Mouse (Mus musculus) liver, adult 2 months (tissue): ENCODE results near the gene Rcbtb2. TPM values are rescaled to one million over a fixed set of nuclear protein-coding genes. Genes with fewer than 3 reads are reported as not detected.

Source experiments
- DNase-seq: peaks from one replicate; pipeline ENCODE4 v3.0.0-alpha.2; 2011; ENCODE audit warnings: low read depth, low spot score; ENCODE audit errors: extremely low read depth
- H3K27ac ChIP-seq: fragments of 200-500 bp; replicated peaks from 2 replicates; pipeline ENCODE4 v1.5.1; 2012; ENCODE audit warnings: low read depth, mild to moderate bottlenecking, control low read depth, inconsistent platforms, low read length; ENCODE audit not compliant: insufficient read depth
- H3K27me3 ChIP-seq: fragments of 200-500 bp; 2 replicates; pipeline ENCODE4 v1.6.1; 2012; ENCODE audit warnings: mild to moderate bottlenecking, moderate library complexity, low read length, inconsistent platforms; ENCODE audit not compliant: control insufficient read depth, insufficient read depth
- H3K36me3 ChIP-seq: fragments of 200-500 bp; 2 replicates; pipeline ENCODE4 v1.6.1; 2012; ENCODE audit warnings: low read length, inconsistent platforms; ENCODE audit not compliant: control insufficient read depth, insufficient read depth
- H3K4me1 ChIP-seq: fragments of 200-500 bp; 2 replicates; pipeline ENCODE4 v1.6.1; 2011; ENCODE audit warnings: low read length; ENCODE audit not compliant: control insufficient read depth, insufficient read depth
- H3K4me3 ChIP-seq: fragments of 200-500 bp; 2 replicates; pipeline ENCODE4 v1.5.1; 2011; ENCODE audit warnings: low read depth, mild to moderate bottlenecking, control low read depth, low read length, moderate library complexity; ENCODE audit not compliant: insufficient read depth
- H3K79me2 ChIP-seq: fragments of 200-500 bp; 2 replicates; pipeline ENCODE4 v1.6.1; 2012; ENCODE audit warnings: inconsistent platforms, mild to moderate bottlenecking, low read length, moderate library complexity; ENCODE audit not compliant: control insufficient read depth, insufficient read depth
- H3K9ac ChIP-seq: fragments of 200-500 bp; 2 replicates; pipeline ENCODE4 v1.6.1; 2012; ENCODE audit warnings: low read depth, mild to moderate bottlenecking, control low read depth, inconsistent platforms, low read length
- CTCF ChIP-seq: fragments of 200-500 bp; IDR thresholded peaks from 2 replicates; pipeline ENCODE4 v1.5.1; 2011; ENCODE audit warnings: low read depth, low read length, control low read depth
- POLR2A ChIP-seq: fragments of 200-500 bp; IDR thresholded peaks from 2 replicates; pipeline ENCODE4 v1.6.1; 2011; ENCODE audit warnings: low read length, control low read depth; ENCODE audit not compliant: insufficient read depth; ENCODE audit errors: extremely low read depth
- WGBS: fragments of 180-500 bp; shearing (Covaris S2); methylation state at CpG from one replicate; pipeline ENCODE4 v1.1.7; 2018; 5-methylcytosine and 5-hydroxymethylcytosine counted together
- polyA plus RNA-seq: library from polyadenylated mRNA; depleted of rRNA; stranded (reverse); fragments of >200 nt; gene quantifications from 2 replicates; pipeline ENCODE4 v1.2.3, GENCODE M21; 2012
- total RNA-seq: library from RNA; depleted of rRNA; stranded (reverse); fragments of >200 nt; gene quantifications from 2 replicates; pipeline ENCODE4 v1.2.3, GENCODE M21; 2014

Rcbtb2 gene
- total and polyA plus RNA-seq, 2 experiments, result 26.0 to 32.6 TPM

DNA sequence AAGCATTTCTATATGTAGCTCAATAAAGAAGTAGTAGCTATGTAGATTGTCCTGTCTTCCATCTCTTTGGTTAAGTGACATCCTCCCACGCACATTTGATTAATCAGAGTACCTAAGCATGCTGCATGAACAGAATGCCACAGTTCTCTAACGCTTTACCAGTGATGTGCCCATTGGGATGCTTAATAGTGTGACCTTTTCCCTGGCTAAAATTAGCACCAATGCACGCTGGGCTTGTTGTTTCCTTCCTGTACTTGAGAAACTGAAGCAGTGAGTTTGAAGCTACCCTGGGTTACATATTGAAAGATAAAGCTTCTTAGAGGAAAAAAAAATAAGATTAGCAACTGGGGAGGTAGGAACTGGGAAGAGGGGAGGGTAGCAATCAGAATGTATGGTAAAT lies 81.2 kb downstream of the Rcbtb2 start:
- TF ChIP-seq CTCF (no peak), POLR2A (no peak)
- Histone ChIP-seq H3K36me3 (peaks cover 2% of the 10 kb centered on the region; the same call in 1 of the 2 replicates), H3K4me3 (no peak overlapping the region), H3K79me2 (no peaks in the 10 kb centered on the region), H3K27me3 (no peaks in the 10 kb centered on the region), H3K27ac (no peak overlapping the region), H3K9ac (no peak overlapping the region), H3K4me1 (no peaks in the 10 kb centered on the region; the same call in 1 of the 2 replicates)
- DNase-seq, result no peak
- WGBS, result 77% methylated on average over 3 of the region's 3 CpGs

DNA sequence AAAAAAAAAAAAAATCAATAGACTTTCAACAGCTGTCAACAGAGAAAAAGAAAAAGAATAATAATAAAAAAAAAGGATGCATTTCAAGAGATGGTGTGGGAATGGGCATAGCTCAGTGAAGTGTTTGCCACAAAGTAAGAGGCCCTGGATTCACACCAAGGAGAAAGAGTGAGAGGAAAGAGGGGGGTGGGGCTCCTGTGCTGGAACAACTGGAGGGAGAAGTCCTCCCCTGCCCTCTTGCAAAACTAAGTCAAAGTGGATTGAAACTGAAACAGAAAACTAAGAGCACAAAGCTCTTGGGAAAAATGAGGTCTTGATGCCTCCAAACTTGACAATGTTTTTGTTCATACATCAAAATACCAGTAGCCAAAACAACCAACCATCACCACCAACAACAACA lies 86.4 kb downstream of the Rcbtb2 start:
- Histone ChIP-seq H3K36me3 (peaks cover 1% of the 10 kb centered on the region), H3K27ac (peak overlapping the region; percentile 54), H3K9ac (no peak overlapping the region), H3K4me3 (no peak overlapping the region), H3K79me2 (no peaks in the 10 kb centered on the region), H3K27me3 (no peaks in the 10 kb centered on the region), H3K4me1 (peaks cover 13% of the 10 kb centered on the region)
- TF ChIP-seq CTCF (no peak), POLR2A (no peak)
- peak; percentile 88 for DNase-seq

- H3K4me1 ChIP-seq, result peaks cover 13% of the 10 kb centered on the region
- H3K9ac ChIP-seq, result no peak overlapping the region
- H3K36me3 ChIP-seq, result peaks cover under 1% of the 10 kb centered on the region
- no peak overlapping the region for H3K4me3 ChIP-seq
- no peak for TF ChIP-seq CTCF
- TF ChIP-seq POLR2A, result no peak
- peak; percentile 78 for DNase-seq
- H3K27ac ChIP-seq, result peak overlapping the region; percentile 31; the same call in 1 of the 2 replicates
- no peaks in the 10 kb centered on the region for H3K79me2 ChIP-seq
- no peaks in the 10 kb centered on the region for H3K27me3 ChIP-seq
- 71% methylated on average over 8 of the region's 8 CpGs for WGBS
Measured at GRCm38 (mm10) chr14:73210196-73210595, 87.4 kb downstream of the Rcbtb2 start.

DNA sequence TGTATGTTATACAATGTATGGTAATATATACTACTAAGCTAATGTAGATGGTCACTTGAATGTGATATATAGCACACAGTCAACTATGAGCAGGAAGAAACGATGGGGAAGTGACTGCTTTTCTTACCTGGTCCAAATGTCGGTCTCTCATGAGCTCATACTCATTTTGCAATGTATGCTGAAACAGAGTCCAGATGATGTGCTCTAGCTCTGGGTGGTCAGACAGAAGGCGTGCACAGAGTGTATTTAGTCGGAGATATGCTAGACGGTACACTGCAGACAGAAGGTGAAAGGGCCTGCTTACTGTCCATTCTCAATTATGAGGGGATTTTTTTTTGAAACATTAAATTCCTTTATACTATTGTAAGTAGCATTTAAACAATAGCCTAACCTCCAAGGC lies 88.6 kb downstream of the Rcbtb2 start:
- Histone ChIP-seq H3K27ac (peak overlapping the region; percentile 85), H3K9ac (no peak overlapping the region), H3K27me3 (no peaks in the 10 kb centered on the region), H3K36me3 (peaks cover 4% of the 10 kb centered on the region), H3K4me1 (peaks cover 13% of the 10 kb centered on the region), H3K79me2 (no peaks in the 10 kb centered on the region), H3K4me3 (no peak overlapping the region)
- 29% methylated on average over 5 of the region's 5 CpGs for WGBS
- DNase-seq, result peak; percentile 56
- no peak for TF ChIP-seq POLR2A
- TF ChIP-seq CTCF, result no peak

DNA sequence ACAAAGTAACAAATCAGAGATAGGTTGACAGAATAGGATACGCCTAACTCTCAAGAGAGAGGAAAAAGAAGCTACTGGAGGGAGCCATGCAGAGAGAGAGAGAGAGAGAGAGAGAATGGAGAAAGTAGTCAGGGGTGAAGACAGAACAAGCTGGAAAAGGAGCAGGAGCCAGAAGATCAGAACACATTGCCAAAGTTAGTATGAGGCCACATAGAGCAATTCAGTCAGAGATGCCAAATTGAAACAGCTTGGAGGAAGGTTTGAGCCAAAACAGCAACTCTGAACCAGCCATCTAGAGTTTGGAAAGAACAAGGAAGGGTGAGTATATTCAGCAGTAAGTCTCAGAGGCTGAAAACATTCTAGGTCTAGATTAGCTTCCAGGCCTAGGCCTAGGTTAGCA lies 94.2 kb downstream of the Rcbtb2 start:
- no peaks in the 10 kb centered on the region; the same call in 1 of the 2 replicates for H3K4me1 ChIP-seq
- 100% methylated on average over 1 of the region's 1 CpGs for WGBS
- TF ChIP-seq POLR2A, result no peak
- TF ChIP-seq CTCF, result no peak
- no peak for DNase-seq
- H3K9ac ChIP-seq, result no peak overlapping the region
- no peaks in the 10 kb centered on the region for H3K79me2 ChIP-seq
- peaks cover 4% of the 10 kb centered on the region for H3K36me3 ChIP-seq
- H3K4me3 ChIP-seq, result no peak overlapping the region
- H3K27me3 ChIP-seq, result no peaks in the 10 kb centered on the region
- no peak overlapping the region for H3K27ac ChIP-seq

GRCm38 (mm10) chr14:73222316-73222970 lies 99.6 kb downstream of the Rcbtb2 start:
- Histone ChIP-seq H3K27ac (no peak overlapping the region), H3K4me1 (no peaks in the 10 kb centered on the region), H3K27me3 (no peaks in the 10 kb centered on the region), H3K9ac (no peak overlapping the region), H3K79me2 (no peaks in the 10 kb centered on the region; the same call in 1 of the 2 replicates), H3K36me3 (no peaks in the 10 kb centered on the region), H3K4me3 (no peak overlapping the region)
- DNase-seq, result peak; percentile 51
- WGBS, result 90% methylated on average over 9 of the region's 9 CpGs
- TF ChIP-seq POLR2A (no peak), CTCF (no peak)
